Mouse (Mus musculus) duodenum, adult 2 months (tissue): ENCODE data around the gene Fhl4. TPM values are rescaled to one million over a fixed set of nuclear protein-coding genes. Genes with fewer than 3 reads are reported as not detected.

Experiments
- polyA plus RNA-seq: library from polyadenylated mRNA; depleted of rRNA; stranded (reverse); fragments of >200 nt; gene quantifications from 2 replicates; pipeline ENCODE4 v1.2.3, GENCODE M21; 2012; ENCODE audit warnings: low replicate concordance; rRNA removed

The Fhl4 gene
- polyA plus RNA-seq: not detected in 2 replicates

GRCm38 (mm10) chr10:85102247-85103084, at the start of gene Fhl4, which contains the start of gene Tmem263:
Gene Fhl4, minus strand, starts transcription at chr10:85102495.
Gene Tmem263, plus strand, starts transcription at chr10:85102627.

GRCm38 (mm10) chr10:85127395-85128287, 25.3 kb upstream of the Fhl4 start, which contains the start of gene Mterf2:
Gene Mterf2, minus strand, starts transcription at chr10:85128027.

Other genes with a start within 250 kb of the Fhl4 start
- gene Ric8b, start 184.9 kb downstream of the Fhl4 start, polyA plus RNA-seq: 3.0 and 3.8 TPM in 2 replicates
- 13.6 and 20.1 TPM in 2 replicates for gene Tmem263, start 132 bp upstream of the Fhl4 start, polyA plus RNA-seq
- gene Mterf2, start 25.5 kb upstream of the Fhl4 start, polyA plus RNA-seq: 2.9 and 3.5 TPM in 2 replicates
- gene Cry1, start 82.6 kb upstream of the Fhl4 start, polyA plus RNA-seq: 3.4 and 9.1 TPM in 2 replicates